Comparison of ENCODE assay signal across 1 mouse cellular context in genomic region chr17:46858749-46859444, GRCm38 (mm10).
TF ChIP-seq lines count a peak whose summit lies in the region.

No protein-coding gene starts in this region.

TF ChIP-seq in CH12.LX, 34 proteins besides CTCF, POLR2A, EP300 and RAD21 (continued from another document):
- TF ChIP-seq SIN3A (IDR thresholded peaks at IDR 0.05; ENCODE audit: low read length) (no peak), HCFC1 (IDR thresholded peaks at IDR 0.05; ENCODE audit: low read depth, low read length) (no peak), TBP (conservative IDR thresholded peaks at IDR 0.05; ENCODE audit: low read depth, low read length) (no peak), ELF1 (IDR thresholded peaks at IDR 0.05; ENCODE audit: low read depth, low read length) (no peak), MAZ (IDR thresholded peaks at IDR 0.05; ENCODE audit: low read depth, low read length) (0 out of 2 replicates have a peak, but pooled peaks have one; percentile 50), BHLHE40 (IDR thresholded peaks at IDR 0.05; ENCODE audit: low read depth, low read length) (peak; percentile 41), ZC3H11A (IDR thresholded peaks at IDR 0.05; ENCODE audit: low read depth, low read length) (no peak), NELFE (IDR thresholded peaks at IDR 0.05; ENCODE audit: low read depth, low read length) (no peak), CHD2 (IDR thresholded peaks at IDR 0.05; ENCODE audit: low read length) (peak; percentile 81), JUND (conservative IDR thresholded peaks at IDR 0.05; ENCODE audit: low read depth, low read length) (no peak), MAX (IDR thresholded peaks at IDR 0.05; ENCODE audit: low read length) (no peak), IRF4 (IDR thresholded peaks at IDR 0.05; ENCODE audit: low read depth, low read length) (no peak)
